Mouse (Mus musculus) ZHBTc4 (cell line): ENCODE data around the gene Fsip1.
"Not testable (repeated sequence)": the region's sequence is repeated elsewhere in the genome, so short reads cannot be mapped to it uniquely, and the experiment has no call there.

Source experiments
- DNase-seq: peaks from one replicate; pipeline ENCODE4 v3.0.0-alpha.2; 2011; ENCODE audit warnings: low read depth, low spot score

The Fsip1 gene

DNA sequence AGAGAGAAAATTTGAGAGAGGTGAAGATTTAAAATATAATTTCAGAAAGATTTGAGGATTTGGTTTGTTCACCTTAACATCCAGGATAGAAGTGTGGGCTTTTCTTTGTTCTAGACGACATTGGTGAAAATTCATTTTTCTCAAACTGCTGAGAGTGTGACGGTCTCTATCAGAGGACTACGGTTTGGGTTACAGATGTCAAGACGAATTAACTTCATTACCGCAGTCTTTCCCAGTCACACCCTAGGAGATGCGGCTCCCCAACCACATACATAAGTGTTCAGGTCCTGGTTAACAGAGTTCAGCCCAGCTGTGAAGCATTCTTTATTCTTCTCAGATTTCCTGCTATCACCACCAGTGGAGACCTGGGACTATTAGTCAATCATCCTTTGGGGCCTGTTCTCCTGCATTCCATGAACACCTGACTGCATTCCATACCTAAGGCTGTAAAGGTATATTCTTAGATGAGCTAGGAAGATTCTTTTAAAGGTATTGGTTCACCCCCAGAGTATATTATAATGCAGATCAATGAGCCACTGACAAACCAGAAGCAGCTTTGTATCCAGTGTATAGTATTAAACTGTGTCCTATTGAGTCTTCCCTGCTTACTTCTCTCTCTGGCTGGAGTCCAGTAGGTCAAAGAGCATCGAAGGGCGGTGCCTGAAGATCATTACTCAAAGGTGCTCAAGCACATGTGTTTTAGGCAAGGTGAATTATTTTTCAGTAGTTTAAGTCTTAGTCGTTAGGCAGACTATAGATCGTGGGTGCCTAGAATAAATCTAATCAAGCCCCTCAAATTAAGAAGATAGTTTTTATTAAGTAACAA is 82.0 kb downstream of the Fsip1 start:
- DNase-seq = peak; percentile 15

DNA sequence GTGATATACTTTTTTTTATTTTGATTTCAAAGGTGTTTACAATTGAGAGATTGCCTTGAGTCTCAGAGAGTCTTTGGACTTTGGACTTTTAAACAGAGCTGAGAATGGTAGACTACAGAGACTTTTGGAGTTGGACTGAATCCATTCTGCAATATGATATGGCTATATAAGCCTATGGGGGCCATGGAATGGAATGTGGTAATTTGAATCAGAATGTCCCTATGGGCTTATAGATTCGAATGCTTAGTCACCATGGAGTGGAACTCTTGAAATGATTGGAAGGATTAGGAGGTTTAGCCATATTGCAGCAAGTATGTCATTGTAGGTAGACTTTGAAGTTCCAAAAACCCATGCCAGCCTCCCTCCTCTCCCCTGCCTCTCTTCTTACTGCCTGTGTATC is 88.5 kb downstream of the Fsip1 start:
- no peak for DNase-seq

GRCm38 (mm10) chr2:118167731-118168130 is 89.0 kb downstream of the Fsip1 start:
- no peak for DNase-seq

GRCm38 (mm10) chr2:118165691-118166090 is 91.1 kb downstream of the Fsip1 start:
- no peak for DNase-seq

- no peak for DNase-seq
Observed at GRCm38 (mm10) chr2:118164137-118164536, 92.6 kb downstream of the Fsip1 start.

GRCm38 (mm10) chr2:118162486-118162885 is 94.3 kb downstream of the Fsip1 start:
- no peak for DNase-seq

DNA sequence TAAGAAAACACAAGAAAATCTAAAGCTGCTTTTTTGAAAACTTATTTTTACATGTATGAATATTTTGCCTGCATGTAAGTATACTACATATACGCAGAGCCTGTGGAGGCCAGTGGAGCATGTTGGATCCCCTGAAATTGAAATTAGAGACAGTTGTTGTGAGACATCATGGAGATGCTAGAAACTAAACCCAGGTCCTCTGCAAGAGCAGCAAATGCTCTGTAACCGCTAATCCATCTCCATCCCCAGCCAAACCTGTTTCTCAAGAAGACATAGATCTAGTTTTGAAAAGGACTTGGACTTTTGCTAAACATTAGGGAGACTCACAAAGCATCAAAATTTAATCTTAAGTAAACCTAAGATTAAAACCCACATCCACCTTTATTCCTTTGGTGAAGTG is 95.8 kb downstream of the Fsip1 start:
- no peak for DNase-seq

GRCm38 (mm10) chr2:118160547-118160946 is 96.2 kb downstream of the Fsip1 start:
- no peak for DNase-seq

GRCm38 (mm10) chr2:118159126-118159525 is 97.6 kb downstream of the Fsip1 start:
- no peak for DNase-seq

DNA sequence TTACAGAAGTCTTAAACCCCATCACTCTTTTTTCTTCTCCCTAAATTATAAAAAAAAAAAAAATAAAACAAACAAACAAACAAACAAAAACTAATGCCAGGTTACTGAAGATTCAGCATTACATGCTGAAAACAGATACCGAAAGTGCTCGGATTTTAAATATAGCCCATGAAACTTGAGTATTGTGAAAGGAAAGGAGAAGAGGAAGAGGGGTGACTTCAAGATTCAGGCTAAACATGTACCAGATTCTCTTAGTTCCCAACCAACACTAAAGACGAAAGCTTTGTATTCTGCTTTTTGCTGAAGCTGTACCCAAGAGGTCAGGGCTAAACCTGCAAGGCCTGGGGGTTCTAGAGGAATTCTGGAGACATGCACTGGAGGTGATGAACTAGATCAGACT is 98.7 kb downstream of the Fsip1 start:
- DNase-seq = no peak

GRCm38 (mm10) chr2:118149855-118150563 is 106.8 kb downstream of the Fsip1 start:
- DNase-seq = no peak

- no peak for DNase-seq
Observed at GRCm38 (mm10) chr2:118148321-118149142, 108.2 kb downstream of the Fsip1 start.

DNA sequence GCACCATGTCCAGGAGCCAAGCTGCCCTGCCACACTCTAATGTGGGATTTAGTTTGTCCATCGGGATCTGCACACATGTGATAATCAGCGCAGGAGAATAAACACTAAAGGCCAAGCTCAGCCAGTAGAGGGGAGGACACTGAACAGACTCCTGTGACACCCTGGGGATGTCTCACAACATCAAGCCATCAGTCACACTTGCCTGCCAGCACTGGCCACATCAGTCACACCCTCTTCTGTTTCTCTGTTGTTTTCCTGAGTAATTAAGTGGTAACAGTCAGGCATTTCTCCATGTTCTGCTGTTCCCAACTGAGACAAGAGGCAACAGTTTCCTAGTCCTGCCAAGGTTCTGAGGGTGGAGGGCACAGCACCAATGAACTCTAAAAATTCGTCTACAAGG is 109.0 kb downstream of the Fsip1 start:
- not testable (repeated sequence) for DNase-seq

DNA sequence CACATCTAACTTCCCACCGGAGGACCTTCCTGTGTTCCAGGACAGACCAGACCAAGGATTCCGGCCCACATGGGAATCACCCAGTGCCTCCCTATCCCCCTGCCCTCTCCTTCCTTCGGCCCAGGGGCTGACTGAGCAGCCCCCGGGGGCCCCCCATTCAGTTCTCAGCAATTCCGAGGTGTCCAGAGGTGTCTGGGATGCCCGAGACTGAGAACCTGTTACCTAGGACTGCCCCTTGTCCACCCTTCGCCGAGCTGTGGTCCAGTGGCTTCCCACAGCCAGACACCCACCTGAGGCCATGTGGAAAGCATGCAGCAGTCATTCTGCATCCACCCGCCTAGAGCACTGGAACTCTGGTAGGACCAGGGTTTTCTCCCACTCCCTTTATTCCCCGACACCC is 115.1 kb downstream of the Fsip1 start:
- no peak for DNase-seq

- DNase-seq = no peak
Observed at GRCm38 (mm10) chr2:118139261-118139660, 117.5 kb downstream of the Fsip1 start.

DNA sequence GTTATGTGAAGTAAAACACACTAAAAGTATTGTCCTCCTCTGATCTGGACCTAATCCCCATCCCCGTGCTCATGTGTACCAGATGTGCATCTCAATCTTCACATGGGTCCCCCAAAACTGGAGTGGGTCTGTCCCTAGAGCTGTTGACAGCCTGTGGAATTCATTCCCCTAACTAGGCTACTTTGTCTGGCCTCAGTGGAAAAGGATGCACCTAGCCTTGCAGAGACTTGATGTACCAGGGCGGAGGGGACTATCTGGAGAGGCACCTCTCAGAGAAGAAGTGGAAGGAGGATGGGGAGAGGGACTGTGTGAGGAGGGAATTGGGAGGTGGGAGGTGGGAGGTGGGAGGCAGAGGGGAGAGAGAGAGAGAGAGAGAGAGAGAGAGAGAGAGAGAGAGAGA is 119.0 kb downstream of the Fsip1 start:
- no peak for DNase-seq

DNA sequence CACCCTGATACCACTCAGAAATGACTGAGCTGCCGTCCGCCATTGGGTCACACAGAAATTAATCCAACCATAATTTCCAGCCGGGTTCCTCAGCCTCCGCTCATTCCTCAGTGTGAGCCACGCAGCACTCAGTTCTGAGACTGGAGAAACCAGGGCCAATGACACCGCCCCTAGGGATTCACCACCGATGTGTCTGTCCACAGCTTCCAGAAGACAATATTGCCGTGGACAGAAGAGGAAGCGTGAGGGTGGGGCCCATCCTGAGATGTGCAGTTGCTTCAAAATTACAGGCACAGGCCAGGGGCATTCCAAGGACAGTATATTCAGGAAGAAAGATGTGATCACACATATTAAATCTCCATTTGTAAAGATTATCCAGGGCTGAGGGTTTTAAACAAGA is 119.7 kb downstream of the Fsip1 start:
- DNase-seq = no peak

DNA sequence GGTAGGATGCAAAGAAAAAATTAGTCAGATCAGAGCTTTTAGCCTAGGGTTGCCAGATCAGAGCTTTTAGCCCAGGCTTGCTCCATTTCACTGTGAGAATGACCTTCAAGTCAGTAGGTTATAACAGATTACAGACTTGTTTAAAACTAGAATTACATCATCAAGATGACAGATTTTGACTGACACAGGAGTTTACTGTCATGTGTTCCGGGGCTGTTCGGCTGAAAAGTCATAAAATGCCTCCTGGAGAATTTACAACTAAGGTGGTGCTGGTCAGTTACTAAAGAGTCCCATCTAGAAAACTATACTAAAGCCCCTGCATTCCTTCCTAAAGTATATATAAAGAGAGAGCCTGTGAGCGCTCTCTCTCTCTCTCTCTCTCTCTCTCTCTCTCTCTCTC is 128.5 kb downstream of the Fsip1 start:
- no peak for DNase-seq

DNA sequence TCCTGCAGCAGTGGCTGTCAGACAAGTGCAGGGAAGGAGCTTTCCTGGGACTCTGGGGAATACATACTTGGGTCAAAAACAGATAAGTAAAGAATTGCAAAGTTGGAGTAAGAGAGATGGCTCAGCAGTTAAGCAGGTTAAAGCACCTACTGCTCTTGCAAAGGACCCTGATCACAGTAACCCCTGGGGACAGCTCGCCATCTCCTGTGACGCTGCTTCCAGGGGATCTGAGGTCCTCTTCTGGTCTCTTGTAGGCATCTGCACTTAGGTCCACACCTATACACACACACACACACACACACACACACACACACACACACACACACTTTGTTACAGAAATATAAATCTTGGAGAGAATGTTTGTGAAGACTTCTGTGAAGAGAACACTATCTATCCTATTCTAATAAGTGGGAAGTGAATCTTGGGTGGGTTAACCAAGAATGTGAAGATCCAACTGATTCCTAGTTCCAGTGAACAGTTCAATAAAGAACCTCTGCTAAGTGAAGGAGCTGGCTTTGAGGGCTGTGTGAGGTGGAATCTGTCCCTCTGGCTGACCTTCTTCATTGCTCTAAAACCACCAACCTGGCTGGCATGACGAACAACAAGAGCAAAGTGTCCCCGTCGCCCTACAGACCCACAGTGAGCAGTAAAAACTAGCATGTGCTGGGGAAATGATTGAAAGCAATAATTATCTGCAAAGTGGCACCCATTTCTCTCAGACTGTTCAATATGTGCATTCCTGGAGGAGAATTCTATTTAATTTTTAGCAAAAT is 129.1 kb downstream of the Fsip1 start:
- DNase-seq = no peak

DNA sequence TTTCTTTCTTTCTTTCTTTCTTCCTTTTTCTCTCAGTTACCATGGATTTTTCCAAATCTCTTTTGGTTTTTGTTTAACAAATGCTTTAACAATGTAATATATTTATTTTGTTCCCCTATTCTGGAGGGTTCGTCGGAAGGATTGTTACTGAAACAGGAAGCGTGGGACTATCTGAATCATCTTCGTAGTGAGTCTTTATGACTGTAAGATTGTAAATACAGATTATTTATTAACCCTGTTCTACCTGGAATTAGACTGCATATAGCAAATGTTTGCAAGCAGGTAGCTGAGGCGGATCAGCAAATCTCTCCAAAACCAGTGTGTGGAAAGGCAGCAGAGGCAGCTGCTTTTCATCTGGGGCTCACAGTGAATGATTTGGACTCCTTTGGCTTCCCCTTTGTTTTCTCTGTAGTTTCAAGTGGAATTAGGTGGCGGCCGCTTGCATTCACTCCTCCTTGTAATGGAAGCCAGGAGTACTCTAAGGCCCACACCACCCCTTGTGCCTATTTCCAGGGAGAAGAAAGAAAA is 130.8 kb downstream of the Fsip1 start:
- no peak for DNase-seq
